Mouse (Mus musculus) neural tube, embryonic 11.5 days (tissue): ENCODE measurements around the gene Gclc. TPM values are rescaled to one million over a fixed set of nuclear protein-coding genes. Genes with fewer than 3 reads are reported as not detected.

Experiments
- ATAC-seq: fragments of 200-750 bp; cut with Nextera tagmentation; 2 replicates; pipeline ENCODE4 v1.8.0; 2017; ENCODE audit warnings: moderate number of reproducible peaks, mild to moderate bottlenecking, moderate TSS enrichment, moderate library complexity; ENCODE audit not compliant: insufficient read depth, low FRiP score, low TSS enrichment
- DNase-seq: peaks from one replicate; pipeline ENCODE4 v3.0.0-alpha.2; 2015; ENCODE audit warnings: low spot score
- H3K27ac ChIP-seq: fragments of 300-500 bp; sonication (generic); 2 replicates; pipeline ENCODE4 v1.5.1; 2014; ENCODE audit warnings: low read depth, mild to moderate bottlenecking, low read length
- H3K27me3 ChIP-seq: fragments of 300-500 bp; sonication (generic); 2 replicates; pipeline ENCODE4 v1.6.1; 2014; ENCODE audit warnings: mild to moderate bottlenecking, low read length, mixed read lengths; ENCODE audit not compliant: control insufficient read depth, insufficient read depth
- H3K36me3 ChIP-seq: fragments of 300-500 bp; sonication (generic); 2 replicates; pipeline ENCODE4 v1.6.1; 2014; ENCODE audit warnings: mild to moderate bottlenecking, low read length, moderate library complexity, mixed read lengths; ENCODE audit not compliant: control insufficient read depth, insufficient read depth
- H3K4me1 ChIP-seq: fragments of 300-500 bp; sonication (generic); 2 replicates; pipeline ENCODE4 v1.6.1; 2014; ENCODE audit warnings: low read length, mixed read lengths; ENCODE audit not compliant: control insufficient read depth, insufficient read depth
- H3K4me2 ChIP-seq: fragments of 300-500 bp; sonication (generic); 2 replicates; pipeline ENCODE4 v1.6.1; 2014; ENCODE audit warnings: low read depth, mild to moderate bottlenecking, moderate library complexity
- H3K4me3 ChIP-seq: fragments of 300-500 bp; sonication (generic); 2 replicates; pipeline ENCODE4 v1.5.1; 2014; ENCODE audit warnings: low read depth, low read length
- H3K9ac ChIP-seq: fragments of 300-500 bp; sonication (generic); 2 replicates; pipeline ENCODE4 v1.6.1; 2014; ENCODE audit warnings: mild to moderate bottlenecking, low read length
- H3K9me3 ChIP-seq: fragments of 300-500 bp; sonication (generic); 2 replicates; pipeline ENCODE4 v1.6.1; 2016; ENCODE audit warnings: low read length; ENCODE audit not compliant: control insufficient read depth
- WGBS: fragments of 180-500 bp; shearing (Covaris S2); extraction: QIAGEN DNeasy Blood & Tissue Kit; methylation state at CpG from one replicate; pipeline ENCODE4 v1.1.7; 2014; 5-methylcytosine and 5-hydroxymethylcytosine counted together
- polyA plus RNA-seq: library from polyadenylated mRNA; unstranded; fragments of >200 nt; fragmentation: Nextera tagmentation; extraction: Ambion mirVana; gene quantifications from 2 replicates; pipeline ENCODE4 v1.2.1, GENCODE M21; 2014

Gclc gene
- polyA plus RNA-seq = 20.4 and 22.5 TPM in 2 replicates

DNA sequence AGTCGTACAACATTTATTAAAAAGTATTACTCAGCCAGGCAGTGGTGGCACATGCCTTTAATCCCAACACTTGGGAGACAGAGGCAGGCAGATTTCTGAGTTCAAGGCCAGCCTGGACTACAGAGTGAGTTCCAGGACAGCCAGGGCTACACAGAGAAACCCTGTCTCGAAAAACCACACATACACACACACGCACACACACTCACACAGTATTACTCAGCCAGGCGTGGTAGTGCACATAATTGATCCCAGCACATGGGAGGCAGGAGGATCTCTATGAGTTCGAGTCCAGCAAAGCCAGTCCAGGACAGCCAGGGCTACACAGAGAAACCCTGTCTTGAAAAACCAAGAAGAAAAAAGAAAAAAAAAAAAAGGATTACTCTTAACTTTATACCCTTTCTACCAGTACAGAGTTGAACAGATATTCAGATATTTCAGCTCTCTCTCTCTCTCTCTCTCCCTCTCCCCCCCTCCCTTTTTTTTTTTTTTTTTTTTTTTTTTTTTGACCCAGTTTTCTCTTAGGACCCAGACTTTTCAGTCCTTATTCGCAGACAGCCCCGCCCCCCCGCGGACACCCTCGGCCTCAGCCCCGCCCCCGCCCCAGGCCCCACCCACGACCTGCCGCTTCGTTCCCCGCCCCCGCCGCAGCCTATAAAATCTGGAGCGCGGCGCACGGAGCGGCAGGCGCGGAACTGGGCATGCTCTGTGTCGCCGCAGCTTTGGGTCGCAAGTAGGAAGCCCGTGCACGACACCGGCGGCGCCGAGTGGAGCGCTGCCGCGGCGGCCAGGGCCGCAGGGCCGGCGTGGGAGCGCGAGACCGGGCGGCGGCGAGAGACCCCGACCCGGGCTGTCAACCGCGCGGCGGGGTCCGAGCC, at the start of gene Gclc:
Gene Gclc, plus strand, starts transcription at position 683 of the 875 bp plus-strand sequence.
- Histone ChIP-seq H3K27ac (peak within 1 kb of the TSS; percentile 80), H3K9me3 (no peaks in the 10 kb centered on the region), H3K4me2 (peak within 1 kb of the TSS; percentile 74), H3K4me3 (peak within 1 kb of the TSS; percentile 82), H3K9ac (peak within 1 kb of the TSS; percentile 84), H3K36me3 (no peaks in the 10 kb centered on the region), H3K4me1 (no peaks in the 10 kb centered on the region), H3K27me3 (no peaks in the 10 kb centered on the region)
- WGBS = 7% methylated on average over 53 of the region's 54 CpGs
- ATAC-seq = peak; percentile 75
- peak; percentile 91 for DNase-seq

- no peak for DNase-seq
- H3K9ac ChIP-seq = no peak overlapping the region
- H3K9me3 ChIP-seq = no peaks in the 10 kb centered on the region
- H3K27me3 ChIP-seq = no peaks in the 10 kb centered on the region
- WGBS = 86% methylated on average over 6 of the region's 6 CpGs
- no peak overlapping the region for H3K4me3 ChIP-seq
- ATAC-seq = no peak
- H3K4me1 ChIP-seq = no peaks in the 10 kb centered on the region
- no peak overlapping the region for H3K27ac ChIP-seq
- H3K4me2 ChIP-seq = no peak overlapping the region
- no peaks in the 10 kb centered on the region for H3K36me3 ChIP-seq
Measured at GRCm38 (mm10) chr9:77706515-77706914, 47.8 kb upstream of the Gclc start.

DNA sequence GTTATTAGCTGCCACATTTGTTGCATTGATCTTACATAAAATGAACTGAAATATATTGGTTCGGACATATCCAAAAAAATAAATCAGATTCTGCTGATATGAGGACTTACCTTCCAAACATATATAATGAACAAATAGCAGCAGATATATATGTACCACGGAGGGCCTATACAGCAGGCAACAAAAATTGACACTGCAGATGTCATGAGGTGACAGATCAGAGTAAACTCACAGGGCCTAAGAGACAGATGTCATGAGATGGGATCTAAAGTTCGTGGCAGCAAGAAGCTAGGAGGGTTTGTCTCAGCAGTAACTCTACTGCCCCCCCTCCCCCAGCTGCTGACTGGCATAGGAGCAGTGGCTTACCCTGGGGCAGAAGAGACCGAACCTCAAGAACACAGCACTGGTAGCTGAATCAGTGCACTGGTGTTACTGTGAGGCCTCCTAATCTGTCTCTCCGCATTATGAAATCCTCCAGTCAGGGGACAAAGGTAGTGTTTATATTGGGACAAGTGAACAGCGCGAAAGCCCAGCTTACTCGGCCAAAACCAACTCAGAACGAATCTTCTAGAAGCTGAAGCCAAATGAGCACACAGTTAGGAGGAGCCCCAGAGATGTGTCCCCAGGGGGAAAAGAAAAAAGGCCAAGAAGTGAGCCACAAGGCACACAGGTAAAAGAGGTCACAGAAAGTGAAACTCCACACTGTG, 46.7 kb upstream of the Gclc start:
- Histone ChIP-seq H3K4me2 (no peak overlapping the region), H3K9me3 (no peaks in the 10 kb centered on the region), H3K9ac (no peak overlapping the region), H3K4me1 (no peaks in the 10 kb centered on the region), H3K27me3 (no peaks in the 10 kb centered on the region), H3K36me3 (no peaks in the 10 kb centered on the region), H3K4me3 (no peak overlapping the region), H3K27ac (no peak overlapping the region)
- WGBS = 84% methylated on average over 9 of the region's 9 CpGs
- DNase-seq (no peak), ATAC-seq (no peak)

DNA sequence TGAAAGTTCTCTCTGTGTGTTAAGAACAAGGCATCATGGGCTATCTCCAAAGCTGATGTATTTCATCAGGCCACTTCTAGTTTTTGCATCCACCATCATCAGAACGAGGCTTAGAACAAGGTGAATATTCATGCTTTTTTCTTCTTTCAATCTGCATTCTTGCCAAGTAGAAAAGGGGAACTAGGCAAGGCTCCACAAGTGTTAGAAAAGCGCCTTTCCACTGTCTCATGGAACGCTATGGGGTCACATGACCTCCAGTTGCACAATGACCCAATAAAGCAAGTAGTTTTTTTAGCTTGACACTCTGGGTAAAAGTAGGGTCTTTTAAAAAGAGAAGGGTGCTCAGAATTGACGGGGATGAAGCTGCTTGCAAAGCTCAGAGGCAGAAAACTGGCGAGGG, 45.4 kb upstream of the Gclc start:
- DNase-seq (no peak), ATAC-seq (no peak)
- Histone ChIP-seq H3K9me3 (no peaks in the 10 kb centered on the region), H3K27ac (no peak overlapping the region), H3K36me3 (no peaks in the 10 kb centered on the region), H3K9ac (no peak overlapping the region), H3K27me3 (no peaks in the 10 kb centered on the region), H3K4me3 (no peak overlapping the region), H3K4me2 (no peak overlapping the region), H3K4me1 (no peaks in the 10 kb centered on the region)
- 73% methylated on average over 5 of the region's 5 CpGs for WGBS

DNA sequence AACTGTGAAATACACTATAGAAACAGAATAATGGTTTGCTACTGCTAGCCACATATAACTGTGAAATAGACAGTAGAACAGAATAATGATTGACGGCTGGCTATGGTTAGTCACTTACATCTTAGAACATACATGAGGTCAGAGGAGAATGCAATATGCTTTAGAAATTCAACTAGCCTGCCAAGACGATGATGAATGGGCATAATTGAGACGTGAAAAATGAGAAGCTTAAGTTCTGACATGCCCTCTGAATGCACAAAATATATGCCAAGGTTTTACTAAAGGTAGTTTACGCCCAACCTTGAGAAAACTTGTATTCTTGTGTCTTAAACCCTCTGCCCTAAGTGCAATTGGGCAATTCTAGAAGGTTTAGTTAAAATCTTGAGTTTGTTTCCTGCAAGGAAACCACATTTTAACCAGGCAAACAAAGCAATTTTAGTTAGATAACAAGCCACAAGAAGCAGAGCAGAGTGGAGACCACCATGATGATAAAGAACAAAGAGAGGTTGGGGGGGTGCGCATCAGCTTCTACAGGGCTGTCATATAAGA, 43.2 kb upstream of the Gclc start:
- no peak overlapping the region for H3K4me3 ChIP-seq
- no peaks in the 10 kb centered on the region for H3K4me1 ChIP-seq
- no peaks in the 10 kb centered on the region for H3K9me3 ChIP-seq
- DNase-seq (no peak), ATAC-seq (no peak)
- H3K4me2 ChIP-seq = no peak overlapping the region
- H3K9ac ChIP-seq = no peak overlapping the region
- H3K27me3 ChIP-seq = no peaks in the 10 kb centered on the region
- no peaks in the 10 kb centered on the region for H3K36me3 ChIP-seq
- 90% methylated on average over 5 of the region's 5 CpGs for WGBS
- no peak overlapping the region for H3K27ac ChIP-seq

DNA sequence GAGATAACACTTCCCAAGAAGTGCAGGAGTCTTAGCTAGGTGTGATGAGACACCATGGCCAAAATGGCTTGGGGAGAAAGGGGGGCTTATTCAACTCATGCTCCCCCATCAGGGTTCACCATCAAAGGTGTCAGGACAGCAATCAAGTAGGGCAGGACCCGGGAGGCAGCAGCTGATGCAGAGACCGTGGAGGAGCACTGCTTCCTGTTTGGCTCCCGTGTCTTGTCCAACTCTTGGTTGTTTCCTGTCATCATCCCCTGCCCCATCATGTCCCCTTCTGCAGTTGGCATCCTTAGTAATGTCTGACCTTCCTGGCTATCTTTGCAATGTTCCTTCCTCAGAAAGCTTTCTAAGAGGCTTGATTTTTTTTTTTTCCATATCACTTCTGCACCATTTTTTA, 41.5 kb upstream of the Gclc start:
- Histone ChIP-seq H3K27ac (no peak overlapping the region), H3K27me3 (no peaks in the 10 kb centered on the region), H3K9me3 (no peaks in the 10 kb centered on the region), H3K36me3 (no peaks in the 10 kb centered on the region), H3K4me3 (no peak overlapping the region), H3K9ac (no peak overlapping the region), H3K4me2 (no peak overlapping the region), H3K4me1 (no peaks in the 10 kb centered on the region)
- DNase-seq = no peak
- WGBS = 66% methylated on average over 3 of the region's 3 CpGs
- no peak for ATAC-seq

DNA sequence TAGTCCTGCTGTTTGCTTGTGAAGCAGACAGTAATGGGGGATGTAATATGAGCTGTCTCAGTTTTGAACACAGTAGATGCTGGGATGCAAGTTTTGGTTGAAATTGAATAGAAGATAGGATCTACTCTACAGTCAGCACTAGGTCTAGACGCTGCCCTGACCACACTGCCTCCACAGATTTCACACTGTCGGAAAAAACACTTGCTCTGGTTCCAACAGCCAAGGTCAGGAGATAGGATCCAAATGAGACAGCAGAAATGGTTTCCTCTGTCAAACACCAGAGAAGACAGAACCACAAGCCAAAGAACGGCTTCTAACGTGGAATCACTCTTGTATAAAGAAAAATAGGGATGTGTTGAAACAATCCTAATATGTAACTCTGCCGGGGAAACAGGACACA, 41.0 kb upstream of the Gclc start:
- DNase-seq (no peak), ATAC-seq (no peak)
- Histone ChIP-seq H3K4me2 (no peak overlapping the region), H3K27me3 (no peaks in the 10 kb centered on the region), H3K9ac (no peak overlapping the region), H3K4me3 (no peak overlapping the region), H3K36me3 (no peaks in the 10 kb centered on the region), H3K27ac (no peak overlapping the region), H3K9me3 (no peaks in the 10 kb centered on the region), H3K4me1 (no peaks in the 10 kb centered on the region)
- WGBS = 83% methylated on average over 5 of the region's 5 CpGs

GRCm38 (mm10) chr9:77715262-77715661, 39.1 kb upstream of the Gclc start:
- Histone ChIP-seq H3K9me3 (no peaks in the 10 kb centered on the region), H3K4me1 (no peaks in the 10 kb centered on the region), H3K27ac (no peak overlapping the region), H3K4me2 (no peak overlapping the region), H3K9ac (no peak overlapping the region), H3K36me3 (no peaks in the 10 kb centered on the region), H3K27me3 (no peaks in the 10 kb centered on the region), H3K4me3 (no peak overlapping the region)
- 91% methylated on average over 2 of the region's 2 CpGs for WGBS
- DNase-seq (no peak), ATAC-seq (no peak)
